ENCODE assay signal across 27 mouse cellular contexts in the genomic region with DNA sequence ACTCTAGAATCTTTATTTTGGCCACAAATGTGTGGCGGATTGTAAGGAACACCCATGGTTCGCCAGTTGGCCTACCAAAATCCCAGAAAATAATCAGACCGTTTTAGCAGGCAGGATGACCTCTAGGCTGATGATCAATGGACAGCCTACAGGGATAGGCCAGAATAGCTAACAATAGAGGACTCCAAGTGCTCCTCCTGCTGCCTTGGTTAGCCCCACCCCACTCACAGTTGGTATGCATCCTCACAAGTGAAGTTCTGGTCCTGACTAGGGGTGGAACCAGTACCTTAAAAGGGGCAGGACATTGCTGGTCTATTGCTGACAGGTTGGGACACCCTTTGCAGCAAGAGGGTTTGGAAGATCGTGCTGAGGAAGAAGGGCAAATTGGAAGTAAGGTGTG. TPM values are rescaled to one million over a fixed set of nuclear protein-coding genes. Genes with fewer than 3 reads are reported as not detected.
DNase-seq lines count a peak whose midpoint lies in the region; ATAC-seq and TF ChIP-seq lines count a peak whose summit lies in the region.
"Had no signal": no experiment of that assay in that cellular context is flagged by ENCODE, and none has a peak within 500 bp of the region (broad histone marks: within the 10 kb centered on the region; RNA-seq: fewer than 3 reads in every experiment).

No protein-coding gene starts in this region.

- intact Hi-C loops in heart, adult 2 months (cut with DNase I) = loop anchor here (2.0 kb wide), 1 partner anchor 92 kb away; no protein-coding TSS in a partner anchor

- peaks cover 67% of the 10 kb centered on the region for H3K27me3 ChIP-seq in heart, embryonic 13.5 days (replicated peaks)
- peaks cover 4% of the 10 kb centered on the region for H3K27me3 ChIP-seq in heart, adult 2 months (ENCODE audit: control insufficient read depth, insufficient read depth, low read length)
- peaks cover 67% of the 10 kb centered on the region for H3K27me3 ChIP-seq in lung, embryonic 15.5 days
- H3K27me3 ChIP-seq in lung, postnatal 0 days (replicated peaks; ENCODE audit: insufficient read depth, low read length) = peaks cover 32% of the 10 kb centered on the region
- H3K27me3 ChIP-seq in limb, embryonic 14.5 days (ENCODE audit: control insufficient read depth, insufficient read depth, low read length) = peaks cover 68% of the 10 kb centered on the region
- H3K27me3 ChIP-seq in kidney, embryonic 15.5 days = peaks cover 72% of the 10 kb centered on the region

- WGBS in heart, embryonic 13.5 days = 58% methylated on average over 4 of the region's 4 CpGs
- 83% methylated on average over 4 of the region's 4 CpGs for WGBS in heart, adult 2 months
- WGBS in lung, embryonic 15.5 days = 71% methylated on average over 4 of the region's 4 CpGs
- WGBS in lung, postnatal 0 days = 75% methylated on average over 4 of the region's 4 CpGs
- WGBS in limb, embryonic 14.5 days = 58% methylated on average over 4 of the region's 4 CpGs
- 60% methylated on average over 4 of the region's 4 CpGs for WGBS in kidney, embryonic 15.5 days

- H3K4me1 ChIP-seq in heart, embryonic 13.5 days = peaks cover 54% of the 10 kb centered on the region
- H3K4me1 ChIP-seq in heart, adult 2 months (ENCODE audit: control insufficient read depth, insufficient read depth, low read length) = peaks cover 10% of the 10 kb centered on the region
- H3K4me1 ChIP-seq in lung, embryonic 15.5 days = peaks cover 44% of the 10 kb centered on the region
- H3K4me1 ChIP-seq in lung, postnatal 0 days (ENCODE audit: insufficient read depth, low read depth, low read length) = peaks cover 24% of the 10 kb centered on the region
- peaks cover 27% of the 10 kb centered on the region for H3K4me1 ChIP-seq in limb, embryonic 14.5 days (ENCODE audit: control insufficient read depth, insufficient read depth, low read length)
- peaks cover 49% of the 10 kb centered on the region for H3K4me1 ChIP-seq in kidney, embryonic 15.5 days

- H3K9me3 ChIP-seq in heart, embryonic 13.5 days = no peaks in the 10 kb centered on the region
- no peaks in the 10 kb centered on the region for H3K9me3 ChIP-seq in lung, embryonic 15.5 days
- H3K9me3 ChIP-seq in lung, postnatal 0 days (ENCODE audit: low read length) = no peaks in the 10 kb centered on the region
- no peaks in the 10 kb centered on the region for H3K9me3 ChIP-seq in limb, embryonic 14.5 days (ENCODE audit: control insufficient read depth, low read length)
- no peaks in the 10 kb centered on the region for H3K9me3 ChIP-seq in kidney, embryonic 15.5 days (replicated peaks)
- H3K9me3 ChIP-seq: embryonic facial prominence, embryonic 15.5 days; heart, embryonic 10.5 days; liver, embryonic 15.5 days; midbrain, embryonic 10.5 days; neural tube, embryonic 15.5 days; stomach, embryonic 15.5 days had no signal

- TF ChIP-seq EP300 in heart, adult 2 months (IDR thresholded peaks at IDR 0.05; ENCODE audit: insufficient read depth, low read depth, low read length) = no peak
- no peak for TF ChIP-seq EP300 in lung, postnatal 0 days (IDR thresholded peaks at IDR 0.05)

- H3K79me2 ChIP-seq in heart, adult 2 months (replicated peaks; ENCODE audit: control insufficient read depth, insufficient read depth, low read length) = no peaks in the 10 kb centered on the region

- no peak overlapping the region for H3K9ac ChIP-seq in heart, embryonic 13.5 days
- H3K9ac ChIP-seq in heart, adult 2 months (ENCODE audit: low read depth, low read length) = no peak overlapping the region
- H3K9ac ChIP-seq in lung, embryonic 15.5 days = no peak overlapping the region
- H3K9ac ChIP-seq in lung, postnatal 0 days (replicated peaks; ENCODE audit: low read depth) = no peak overlapping the region
- H3K9ac ChIP-seq in limb, embryonic 14.5 days (ENCODE audit: low read depth, low read length, severe bottlenecking) = no peak overlapping the region
- H3K9ac ChIP-seq in kidney, embryonic 15.5 days = no peak overlapping the region
- H3K9ac ChIP-seq: liver, embryonic 15.5 days had no signal

- H3K27ac ChIP-seq in heart, embryonic 13.5 days (replicated peaks) = no peak overlapping the region
- H3K27ac ChIP-seq in heart, adult 2 months = no peak overlapping the region
- no peak overlapping the region for H3K27ac ChIP-seq in lung, embryonic 15.5 days
- H3K27ac ChIP-seq in lung, postnatal 0 days (ENCODE audit: low read length) = no peak overlapping the region
- H3K27ac ChIP-seq in limb, embryonic 14.5 days (replicated peaks; ENCODE audit: low read depth, low read length) = no peak overlapping the region
- no peak overlapping the region for H3K27ac ChIP-seq in kidney, embryonic 15.5 days
- H3K27ac ChIP-seq: embryonic facial prominence, embryonic 15.5 days; hindbrain, embryonic 14.5 days; left cerebral cortex, adult 2 months; liver, embryonic 15.5 days; neural tube, embryonic 15.5 days; stomach, embryonic 15.5 days had no signal

- H3K4me2 ChIP-seq in heart, embryonic 13.5 days = peak overlapping the region; percentile 100; the same call in 1 of the 2 replicates
- H3K4me2 ChIP-seq in lung, embryonic 15.5 days = peak overlapping the region; percentile 100; the same call in 1 of the 2 replicates
- H3K4me2 ChIP-seq in lung, postnatal 0 days (replicated peaks; ENCODE audit: low read depth, low read length) = no peak overlapping the region
- H3K4me2 ChIP-seq in limb, embryonic 14.5 days (replicated peaks; ENCODE audit: low read depth, low read length, severe bottlenecking) = no peak overlapping the region
- no peak overlapping the region for H3K4me2 ChIP-seq in kidney, embryonic 15.5 days

- no peak for ATAC-seq in heart, embryonic 13.5 days (ENCODE audit: extremely low read depth, insufficient number of reproducible peaks, low FRiP score, low TSS enrichment)
- ATAC-seq in lung, embryonic 15.5 days (ENCODE audit: borderline replicate concordance, extremely low read depth, low FRiP score, low TSS enrichment) = no peak
- no peak for ATAC-seq in lung, postnatal 0 days
- no peak for ATAC-seq in limb, embryonic 14.5 days (ENCODE audit: low FRiP score, low read depth)
- ATAC-seq in kidney, embryonic 15.5 days (replicated peaks; ENCODE audit: low FRiP score) = no peak

- H3K36me3 ChIP-seq in heart, embryonic 13.5 days = no peaks in the 10 kb centered on the region
- no peaks in the 10 kb centered on the region for H3K36me3 ChIP-seq in heart, adult 2 months (ENCODE audit: control insufficient read depth, insufficient read depth, low read length)
- no peaks in the 10 kb centered on the region for H3K36me3 ChIP-seq in lung, embryonic 15.5 days
- H3K36me3 ChIP-seq in lung, postnatal 0 days (ENCODE audit: insufficient read depth, low read length) = no peaks in the 10 kb centered on the region
- no peaks in the 10 kb centered on the region for H3K36me3 ChIP-seq in limb, embryonic 14.5 days (ENCODE audit: control insufficient read depth, insufficient read depth, low read length)
- no peaks in the 10 kb centered on the region for H3K36me3 ChIP-seq in kidney, embryonic 15.5 days
- H3K36me3 ChIP-seq: embryonic facial prominence, embryonic 15.5 days; heart, embryonic 10.5 days; liver, embryonic 15.5 days; midbrain, embryonic 10.5 days; neural tube, embryonic 15.5 days; stomach, embryonic 15.5 days had no signal

- TF ChIP-seq POLR2A in heart, adult 2 months (IDR thresholded peaks at IDR 0.05; ENCODE audit: insufficient read depth, low read depth, low read length) = no peak
- TF ChIP-seq POLR2A in limb, embryonic 14.5 days (IDR thresholded peaks at IDR 0.05; ENCODE audit: borderline replicate concordance, extremely low read depth, insufficient read depth, insufficient read length) = no peak

- no peak for DNase-seq in heart, adult 2 months
- DNase-seq in lung, postnatal 0 days (ENCODE audit: low spot score) = no peak
- peak; percentile 68 for DNase-seq in R1 (ENCODE audit: low read depth, low spot score)
- no peak for DNase-seq in limb, embryonic 14.5 days (ENCODE audit: low spot score)
- DNase-seq: cerebellum, adult 11 months; cerebellum, adult 9-11 months; forebrain, postnatal 0 days; gastrocnemius, postnatal 36 days; heart, postnatal 36 days; kidney, adult 2 months; kidney, postnatal 10 days; left cerebral cortex, postnatal 4 days; lung, postnatal 10 days; right cerebral cortex, adult 18-20 months; thymus, adult 2 months; thymus, postnatal 4 days had no signal

- H3K4me3 ChIP-seq in heart, embryonic 13.5 days = peak overlapping the region; percentile 64; the same call in 1 of the 2 replicates
- H3K4me3 ChIP-seq in heart, adult 2 months = no peak overlapping the region
- H3K4me3 ChIP-seq in lung, embryonic 15.5 days = peak overlapping the region; percentile 54; the same call in 1 of the 2 replicates
- no peak overlapping the region for H3K4me3 ChIP-seq in lung, postnatal 0 days (ENCODE audit: low read depth, low read length)
- peak overlapping the region; percentile 52; the same call in 1 of the 2 replicates for H3K4me3 ChIP-seq in limb, embryonic 14.5 days (replicated peaks; ENCODE audit: low read length)
- no peak overlapping the region for H3K4me3 ChIP-seq in kidney, embryonic 15.5 days (replicated peaks)

- no peak for TF ChIP-seq CTCF in heart, adult 2 months (IDR thresholded peaks at IDR 0.05)
- TF ChIP-seq CTCF in lung, postnatal 0 days (IDR thresholded peaks at IDR 0.05) = no peak

RNA-seq across cellular contexts. Expression of gene Rhebl1, which starts 1.3 kb away (rescaled TPM):
- polyA plus RNA-seq in heart, embryonic 13.5 days (2015; fragmentation: Nextera tagmentation; extraction: Ambion mirVana) = 6.2 and 6.6 TPM in 2 replicates
- 1 to 10 TPM; 1.6 to 2.3 TPM for total RNA-seq in heart, adult 2 months (2021)
- polyA plus RNA-seq in heart, adult 2 months (2012; rRNA removed) = 3.7 and 4.4 TPM in 2 replicates
- 9.9 and 11.6 TPM in 2 replicates for polyA plus RNA-seq in lung, embryonic 15.5 days (2015; fragmentation: Nextera tagmentation; extraction: Ambion mirVana)
- polyA plus RNA-seq in lung, postnatal 0 days (2015; fragmentation: Nextera tagmentation; extraction: Ambion mirVana) = 8.1 and 10.2 TPM in 2 replicates
- 14.5 and 16.4 TPM in 2 replicates for polyA plus RNA-seq in limb, embryonic 14.5 days (2012; rRNA removed)
- polyA plus RNA-seq in limb, embryonic 14.5 days (2014; fragmentation: Nextera tagmentation; extraction: Ambion mirVana) = 12.0 and 13.8 TPM in 2 replicates
- 20.0 and 20.5 TPM in 2 replicates for polyA plus RNA-seq in kidney, embryonic 15.5 days (2015; fragmentation: Nextera tagmentation; extraction: Ambion mirVana)

RNA-seq across cellular contexts. Expression of gene Dhh, which starts 5.3 kb away (rescaled TPM):
- polyA plus RNA-seq in heart, embryonic 13.5 days (2015; fragmentation: Nextera tagmentation; extraction: Ambion mirVana) = 2.1 and 2.3 TPM in 2 replicates
- total RNA-seq in heart, adult 2 months (2021) = 1 to 10 TPM in 1 of 2 experiments, under 1 TPM in 1; 0.73 to 1.5 TPM
- 0.94 and 1.8 TPM in 2 replicates for polyA plus RNA-seq in heart, adult 2 months (2012; rRNA removed)
- 2.3 and 2.8 TPM in 2 replicates for polyA plus RNA-seq in lung, embryonic 15.5 days (2015; fragmentation: Nextera tagmentation; extraction: Ambion mirVana)
- 5.1 and 6.6 TPM in 2 replicates for polyA plus RNA-seq in lung, postnatal 0 days (2015; fragmentation: Nextera tagmentation; extraction: Ambion mirVana)
- 1.4 and 2.0 TPM in 2 replicates for polyA plus RNA-seq in limb, embryonic 14.5 days (2012; rRNA removed)
- 0.72 and 1.1 TPM in 2 replicates for polyA plus RNA-seq in limb, embryonic 14.5 days (2014; fragmentation: Nextera tagmentation; extraction: Ambion mirVana)
- 1.4 and 2.0 TPM in 2 replicates for polyA plus RNA-seq in kidney, embryonic 15.5 days (2015; fragmentation: Nextera tagmentation; extraction: Ambion mirVana)

RNA-seq across cellular contexts. Expression of gene Kmt2d, which starts 22.0 kb away (rescaled TPM):
- 8.1 and 8.9 TPM in 2 replicates for polyA plus RNA-seq in heart, embryonic 13.5 days (2015; fragmentation: Nextera tagmentation; extraction: Ambion mirVana)
- total RNA-seq in heart, adult 2 months (2021) = 10 to 100 TPM; 51.3 to 56.5 TPM
- polyA plus RNA-seq in heart, adult 2 months (2012; rRNA removed) = 17.1 and 17.7 TPM in 2 replicates
- 11.1 and 12.5 TPM in 2 replicates for polyA plus RNA-seq in lung, embryonic 15.5 days (2015; fragmentation: Nextera tagmentation; extraction: Ambion mirVana)
- 8.7 and 11.1 TPM in 2 replicates for polyA plus RNA-seq in lung, postnatal 0 days (2015; fragmentation: Nextera tagmentation; extraction: Ambion mirVana)
- polyA plus RNA-seq in limb, embryonic 14.5 days (2012; rRNA removed) = 27.1 and 27.3 TPM in 2 replicates
- 16.7 and 20.1 TPM in 2 replicates for polyA plus RNA-seq in limb, embryonic 14.5 days (2014; fragmentation: Nextera tagmentation; extraction: Ambion mirVana)
- 12.3 and 13.3 TPM in 2 replicates for polyA plus RNA-seq in kidney, embryonic 15.5 days (2015; fragmentation: Nextera tagmentation; extraction: Ambion mirVana)

RNA-seq across cellular contexts. Expression of gene Lmbr1l, which starts 25.0 kb away (rescaled TPM):
- 13.5 and 15.0 TPM in 2 replicates for polyA plus RNA-seq in heart, embryonic 13.5 days (2015; fragmentation: Nextera tagmentation; extraction: Ambion mirVana)
- 10 to 100 TPM in 1 of 2 experiments, 1 to 10 TPM in 1; 7.1 to 11.1 TPM for total RNA-seq in heart, adult 2 months (2021)
- polyA plus RNA-seq in heart, adult 2 months (2012; rRNA removed) = 23.2 and 25.0 TPM in 2 replicates
- polyA plus RNA-seq in lung, embryonic 15.5 days (2015; fragmentation: Nextera tagmentation; extraction: Ambion mirVana) = 14.8 and 15.8 TPM in 2 replicates
- 16.5 and 17.0 TPM in 2 replicates for polyA plus RNA-seq in lung, postnatal 0 days (2015; fragmentation: Nextera tagmentation; extraction: Ambion mirVana)
- polyA plus RNA-seq in limb, embryonic 14.5 days (2012; rRNA removed) = 66.8 and 145 TPM in 2 replicates
- 5.5 and 7.8 TPM in 2 replicates for polyA plus RNA-seq in limb, embryonic 14.5 days (2014; fragmentation: Nextera tagmentation; extraction: Ambion mirVana)
- 16.4 and 17.6 TPM in 2 replicates for polyA plus RNA-seq in kidney, embryonic 15.5 days (2015; fragmentation: Nextera tagmentation; extraction: Ambion mirVana)

RNA-seq across cellular contexts. Expression of gene Tuba1b, which starts 41.3 kb away (rescaled TPM):
- polyA plus RNA-seq in heart, embryonic 13.5 days (2015; fragmentation: Nextera tagmentation; extraction: Ambion mirVana) = 1,584 and 1,655 TPM in 2 replicates
- total RNA-seq in heart, adult 2 months (2021) = 100 to 1,000 TPM; 129 to 144 TPM
- 534 and 728 TPM in 2 replicates for polyA plus RNA-seq in heart, adult 2 months (2012; rRNA removed)
- polyA plus RNA-seq in lung, embryonic 15.5 days (2015; fragmentation: Nextera tagmentation; extraction: Ambion mirVana) = 1,916 and 1,998 TPM in 2 replicates
- 415 and 427 TPM in 2 replicates for polyA plus RNA-seq in lung, postnatal 0 days (2015; fragmentation: Nextera tagmentation; extraction: Ambion mirVana)
- 2,384 and 3,894 TPM in 2 replicates for polyA plus RNA-seq in limb, embryonic 14.5 days (2012; rRNA removed)
- polyA plus RNA-seq in limb, embryonic 14.5 days (2014; fragmentation: Nextera tagmentation; extraction: Ambion mirVana) = 1,587 and 1,605 TPM in 2 replicates
- polyA plus RNA-seq in kidney, embryonic 15.5 days (2015; fragmentation: Nextera tagmentation; extraction: Ambion mirVana) = 1,698 and 1,797 TPM in 2 replicates

Comparison
In these comparisons a context has a peak if more than half of its experiments do, and no peak if none do; other contexts are left out.
1. H3K4me2 ChIP-seq: peak in heart, embryonic 13.5 days (single experiment) and lung, embryonic 15.5 days (single experiment); none in lung, postnatal 0 days (single experiment), limb, embryonic 14.5 days (single experiment) and kidney, embryonic 15.5 days (single experiment).
2. H3K4me3 ChIP-seq: peak in heart, embryonic 13.5 days (single experiment), lung, embryonic 15.5 days (single experiment) and limb, embryonic 14.5 days (single experiment); none in heart, adult 2 months (single experiment), lung, postnatal 0 days (single experiment) and kidney, embryonic 15.5 days (single experiment).